Mouse (Mus musculus): ENCODE data around the gene Capn12. TPM values are rescaled to one million over a fixed set of nuclear protein-coding genes. Genes with fewer than 3 reads are reported as not detected.

The Capn12 gene
- 0.54 and 0.70 TPM in 2 replicates for polyA plus RNA-seq (2015; fragmentation: Nextera tagmentation; extraction: Ambion mirVana)

- H3K4me3 ChIP-seq (ENCODE audit: low read length): no peak within 1 kb of the TSS
- no peak within 1 kb of the TSS for H3K9ac ChIP-seq (ENCODE audit: low read depth, low read length)
- no peaks in the 10 kb centered on the region for H3K9me3 ChIP-seq (ENCODE audit: control insufficient read depth, low read length)
- no peak within 1 kb of the TSS for H3K4me2 ChIP-seq (ENCODE audit: low read length)
- H3K36me3 ChIP-seq (ENCODE audit: control insufficient read depth, insufficient read depth, low read length): no peaks in the 10 kb centered on the region
- H3K27me3 ChIP-seq (replicated peaks; ENCODE audit: control insufficient read depth, insufficient read depth, low read length): no peaks in the 10 kb centered on the region
- no peaks in the 10 kb centered on the region for H3K4me1 ChIP-seq (ENCODE audit: control insufficient read depth, insufficient read depth, low read depth, low read length)
- no peak for ATAC-seq
- no peak within 1 kb of the TSS for H3K27ac ChIP-seq (ENCODE audit: low read depth, low read length)
- 40% methylated on average over 13 of the region's 13 CpGs for WGBS
Observed at GRCm38 (mm10) chr7:28881199-28881598, at the start of gene Capn12. Gene Capn12 (plus strand): TSS chr7:28881422.

- H3K27ac ChIP-seq (ENCODE audit: low read depth, low read length): no peak overlapping the region
- no peaks in the 10 kb centered on the region for H3K9me3 ChIP-seq (ENCODE audit: control insufficient read depth, low read length)
- H3K4me3 ChIP-seq (ENCODE audit: low read length): no peak overlapping the region
- no peaks in the 10 kb centered on the region for H3K4me1 ChIP-seq (ENCODE audit: control insufficient read depth, insufficient read depth, low read depth, low read length)
- H3K27me3 ChIP-seq (replicated peaks; ENCODE audit: control insufficient read depth, insufficient read depth, low read length): no peaks in the 10 kb centered on the region
- H3K4me2 ChIP-seq (ENCODE audit: low read length): no peak overlapping the region
- ATAC-seq: no peak
- H3K9ac ChIP-seq (ENCODE audit: low read depth, low read length): no peak overlapping the region
- peaks cover 19% of the 10 kb centered on the region for H3K36me3 ChIP-seq (ENCODE audit: control insufficient read depth, insufficient read depth, low read length)
- 76% methylated on average over 6 of the region's 6 CpGs for WGBS
Observed at GRCm38 (mm10) chr7:28832137-28832536, 49.1 kb upstream of the Capn12 start.

- 84% methylated on average over 6 of the region's 6 CpGs for WGBS
- Histone ChIP-seq H3K4me1 (ENCODE audit: control insufficient read depth, insufficient read depth, low read depth, low read length) (no peaks in the 10 kb centered on the region), H3K4me3 (ENCODE audit: low read length) (no peak within 1 kb of the TSS), H3K9me3 (ENCODE audit: control insufficient read depth, low read length) (no peaks in the 10 kb centered on the region), H3K36me3 (ENCODE audit: control insufficient read depth, insufficient read depth, low read length) (peaks cover 19% of the 10 kb centered on the region), H3K9ac (ENCODE audit: low read depth, low read length) (no peak within 1 kb of the TSS), H3K4me2 (ENCODE audit: low read length) (no peak within 1 kb of the TSS), H3K27me3 (replicated peaks; ENCODE audit: control insufficient read depth, insufficient read depth, low read length) (no peaks in the 10 kb centered on the region), H3K27ac (ENCODE audit: low read depth, low read length) (no peak within 1 kb of the TSS)
- ATAC-seq: no peak
Observed at GRCm38 (mm10) chr7:28833723-28834347, 47.4 kb upstream of the Capn12 start, which contains the start of gene Lgals4. Gene Lgals4 (plus strand): TSS chr7:28833854.

- no peaks in the 10 kb centered on the region for H3K9me3 ChIP-seq (ENCODE audit: control insufficient read depth, low read length)
- no peak overlapping the region for H3K4me2 ChIP-seq (ENCODE audit: low read length)
- no peak overlapping the region for H3K9ac ChIP-seq (ENCODE audit: low read depth, low read length)
- H3K4me3 ChIP-seq (ENCODE audit: low read length): no peak overlapping the region
- H3K4me1 ChIP-seq (ENCODE audit: control insufficient read depth, insufficient read depth, low read depth, low read length): no peaks in the 10 kb centered on the region
- H3K27ac ChIP-seq (ENCODE audit: low read depth, low read length): no peak overlapping the region
- peaks cover 2% of the 10 kb centered on the region; the same call in 1 of the 2 replicates for H3K36me3 ChIP-seq (ENCODE audit: control insufficient read depth, insufficient read depth, low read length)
- WGBS: 90% methylated on average over 5 of the region's 5 CpGs
- ATAC-seq: no peak
- no peaks in the 10 kb centered on the region for H3K27me3 ChIP-seq (replicated peaks; ENCODE audit: control insufficient read depth, insufficient read depth, low read length)
Observed at GRCm38 (mm10) chr7:28836936-28837335, 44.3 kb upstream of the Capn12 start.

- Histone ChIP-seq H3K27me3 (replicated peaks; ENCODE audit: control insufficient read depth, insufficient read depth, low read length) (no peaks in the 10 kb centered on the region), H3K4me1 (ENCODE audit: control insufficient read depth, insufficient read depth, low read depth, low read length) (no peaks in the 10 kb centered on the region), H3K4me2 (ENCODE audit: low read length) (no peak overlapping the region), H3K36me3 (ENCODE audit: control insufficient read depth, insufficient read depth, low read length) (no peaks in the 10 kb centered on the region), H3K27ac (ENCODE audit: low read depth, low read length) (no peak overlapping the region), H3K4me3 (ENCODE audit: low read length) (no peak overlapping the region), H3K9me3 (ENCODE audit: control insufficient read depth, low read length) (no peaks in the 10 kb centered on the region), H3K9ac (ENCODE audit: low read depth, low read length) (no peak overlapping the region)
- no peak for ATAC-seq
- 78% methylated on average over 9 of the region's 9 CpGs for WGBS
Observed at GRCm38 (mm10) chr7:28838331-28838730, 42.9 kb upstream of the Capn12 start.

- whole genome bisulfite sequencing: 76% methylated on average over 1 of the region's 1 CpGs
- Histone ChIP-seq H3K9ac (ENCODE audit: low read depth, low read length) (no peak overlapping the region), H3K27ac (ENCODE audit: low read depth, low read length) (no peak overlapping the region), H3K9me3 (ENCODE audit: control insufficient read depth, low read length) (0 out of 2 replicates have a peak, but pooled peaks cover 2% of the 10 kb centered on the region), H3K4me2 (ENCODE audit: low read length) (no peak overlapping the region), H3K4me1 (ENCODE audit: control insufficient read depth, insufficient read depth, low read depth, low read length) (no peaks in the 10 kb centered on the region), H3K27me3 (replicated peaks; ENCODE audit: control insufficient read depth, insufficient read depth, low read length) (no peaks in the 10 kb centered on the region), H3K36me3 (ENCODE audit: control insufficient read depth, insufficient read depth, low read length) (no peaks in the 10 kb centered on the region), H3K4me3 (ENCODE audit: low read length) (no peak overlapping the region)
- no peak for ATAC-seq
Observed at GRCm38 (mm10) chr7:28847273-28847672, 33.9 kb upstream of the Capn12 start.

DNA sequence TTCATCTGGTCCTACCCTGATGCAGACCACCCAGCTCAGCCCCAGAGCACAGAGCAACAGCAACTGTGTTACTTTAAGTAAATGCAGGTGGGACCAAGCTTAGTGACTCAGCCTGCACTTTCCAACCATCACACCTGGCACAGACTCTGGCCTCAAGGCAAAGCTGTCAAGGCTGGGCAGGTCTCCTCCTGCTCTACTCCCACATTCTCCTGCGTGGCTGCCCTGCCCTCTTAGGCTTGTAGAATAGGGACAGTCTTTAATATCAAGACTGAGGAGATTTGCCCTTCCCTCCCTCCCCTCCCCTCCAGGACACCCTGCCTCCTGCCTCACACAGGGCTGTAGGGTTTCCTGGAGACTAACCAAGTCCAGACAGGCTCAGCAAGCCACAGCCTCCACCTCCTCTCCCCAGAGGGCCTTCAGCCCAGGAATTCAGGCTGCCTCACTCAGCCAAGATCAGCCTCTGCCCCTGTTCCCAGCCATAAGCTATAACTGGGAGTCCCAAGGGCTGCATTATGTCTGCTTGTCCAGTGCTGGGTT, 31.5 kb upstream of the Capn12 start:
- H3K27me3 ChIP-seq (replicated peaks; ENCODE audit: control insufficient read depth, insufficient read depth, low read length): no peaks in the 10 kb centered on the region
- no peaks in the 10 kb centered on the region for H3K4me1 ChIP-seq (ENCODE audit: control insufficient read depth, insufficient read depth, low read depth, low read length)
- no peak overlapping the region for H3K4me3 ChIP-seq (ENCODE audit: low read length)
- whole genome bisulfite sequencing: 50% methylated on average over 1 of the region's 1 CpGs
- ATAC-seq: no peak
- H3K36me3 ChIP-seq (ENCODE audit: control insufficient read depth, insufficient read depth, low read length): no peaks in the 10 kb centered on the region
- no peaks in the 10 kb centered on the region for H3K9me3 ChIP-seq (ENCODE audit: control insufficient read depth, low read length)
- no peak overlapping the region for H3K4me2 ChIP-seq (ENCODE audit: low read length)
- H3K9ac ChIP-seq (ENCODE audit: low read depth, low read length): no peak overlapping the region
- no peak overlapping the region for H3K27ac ChIP-seq (ENCODE audit: low read depth, low read length)

DNA sequence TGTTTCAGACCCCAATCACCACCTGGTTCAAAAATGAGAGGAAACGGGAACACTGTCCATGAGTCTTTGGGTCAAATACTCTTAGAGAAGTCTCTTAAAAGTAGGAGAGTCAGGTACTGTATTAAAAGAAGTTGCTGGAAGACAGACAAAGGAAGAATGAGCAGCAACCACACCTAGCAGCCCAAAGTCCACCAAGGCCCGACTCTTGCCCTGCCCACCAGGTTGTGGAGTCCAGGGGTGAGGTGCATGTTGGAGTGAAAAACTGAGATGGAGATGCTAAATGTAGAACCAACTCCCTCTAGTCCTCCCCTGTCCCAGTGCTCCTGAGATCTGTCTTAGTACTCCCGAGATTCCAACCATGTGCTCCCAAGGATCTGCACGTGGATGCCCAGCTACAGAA, 30.6 kb upstream of the Capn12 start:
- Histone ChIP-seq H3K4me1 (ENCODE audit: control insufficient read depth, insufficient read depth, low read depth, low read length) (no peaks in the 10 kb centered on the region), H3K4me3 (ENCODE audit: low read length) (no peak overlapping the region), H3K4me2 (ENCODE audit: low read length) (no peak overlapping the region), H3K9ac (ENCODE audit: low read depth, low read length) (no peak overlapping the region), H3K9me3 (ENCODE audit: control insufficient read depth, low read length) (no peaks in the 10 kb centered on the region), H3K27ac (ENCODE audit: low read depth, low read length) (no peak overlapping the region), H3K27me3 (replicated peaks; ENCODE audit: control insufficient read depth, insufficient read depth, low read length) (no peaks in the 10 kb centered on the region), H3K36me3 (ENCODE audit: control insufficient read depth, insufficient read depth, low read length) (no peaks in the 10 kb centered on the region)
- ATAC-seq: no peak
- WGBS: 87% methylated on average over 4 of the region's 4 CpGs

DNA sequence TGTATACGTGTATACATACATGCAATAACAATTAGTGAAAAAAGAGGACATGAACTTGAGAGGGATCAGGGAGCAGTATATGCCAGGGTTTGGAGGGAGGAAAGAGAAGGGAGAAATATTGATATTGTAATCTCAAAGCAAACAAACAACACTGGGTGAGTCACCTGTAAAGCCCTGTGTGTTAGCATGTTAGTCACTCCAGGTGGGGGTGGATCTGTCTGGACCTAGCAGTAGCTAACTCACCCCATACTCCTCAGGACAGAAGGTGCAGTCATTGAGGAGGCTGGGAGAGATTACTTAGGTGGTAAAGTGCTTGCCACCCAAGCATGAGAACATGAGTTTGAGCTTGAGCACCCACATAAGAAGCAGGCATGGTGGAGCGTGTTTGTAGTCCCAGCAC, 21.3 kb upstream of the Capn12 start:
- H3K9ac ChIP-seq (ENCODE audit: low read depth, low read length): no peak overlapping the region
- H3K4me1 ChIP-seq (ENCODE audit: control insufficient read depth, insufficient read depth, low read depth, low read length): no peaks in the 10 kb centered on the region
- no peak overlapping the region for H3K4me2 ChIP-seq (ENCODE audit: low read length)
- H3K27ac ChIP-seq (ENCODE audit: low read depth, low read length): no peak overlapping the region
- H3K4me3 ChIP-seq (ENCODE audit: low read length): no peak overlapping the region
- no peak for ATAC-seq
- H3K27me3 ChIP-seq (replicated peaks; ENCODE audit: control insufficient read depth, insufficient read depth, low read length): no peaks in the 10 kb centered on the region
- H3K9me3 ChIP-seq (ENCODE audit: control insufficient read depth, low read length): peaks cover 5% of the 10 kb centered on the region; the same call in 1 of the 2 replicates
- WGBS: 94% methylated on average over 2 of the region's 2 CpGs
- H3K36me3 ChIP-seq (ENCODE audit: control insufficient read depth, insufficient read depth, low read length): no peaks in the 10 kb centered on the region
